Mouse (Mus musculus) A20 (cell line): ENCODE results near the gene Trim38.
A peak's percentile ranks its signal among the peaks of the same experiment; 100 is the strongest.

Experiments used
- DNase-seq: peaks from one replicate; pipeline ENCODE4 v3.0.0-alpha.2; 2011; ENCODE audit warnings: low read depth, low spot score

The Trim38 gene

DNA sequence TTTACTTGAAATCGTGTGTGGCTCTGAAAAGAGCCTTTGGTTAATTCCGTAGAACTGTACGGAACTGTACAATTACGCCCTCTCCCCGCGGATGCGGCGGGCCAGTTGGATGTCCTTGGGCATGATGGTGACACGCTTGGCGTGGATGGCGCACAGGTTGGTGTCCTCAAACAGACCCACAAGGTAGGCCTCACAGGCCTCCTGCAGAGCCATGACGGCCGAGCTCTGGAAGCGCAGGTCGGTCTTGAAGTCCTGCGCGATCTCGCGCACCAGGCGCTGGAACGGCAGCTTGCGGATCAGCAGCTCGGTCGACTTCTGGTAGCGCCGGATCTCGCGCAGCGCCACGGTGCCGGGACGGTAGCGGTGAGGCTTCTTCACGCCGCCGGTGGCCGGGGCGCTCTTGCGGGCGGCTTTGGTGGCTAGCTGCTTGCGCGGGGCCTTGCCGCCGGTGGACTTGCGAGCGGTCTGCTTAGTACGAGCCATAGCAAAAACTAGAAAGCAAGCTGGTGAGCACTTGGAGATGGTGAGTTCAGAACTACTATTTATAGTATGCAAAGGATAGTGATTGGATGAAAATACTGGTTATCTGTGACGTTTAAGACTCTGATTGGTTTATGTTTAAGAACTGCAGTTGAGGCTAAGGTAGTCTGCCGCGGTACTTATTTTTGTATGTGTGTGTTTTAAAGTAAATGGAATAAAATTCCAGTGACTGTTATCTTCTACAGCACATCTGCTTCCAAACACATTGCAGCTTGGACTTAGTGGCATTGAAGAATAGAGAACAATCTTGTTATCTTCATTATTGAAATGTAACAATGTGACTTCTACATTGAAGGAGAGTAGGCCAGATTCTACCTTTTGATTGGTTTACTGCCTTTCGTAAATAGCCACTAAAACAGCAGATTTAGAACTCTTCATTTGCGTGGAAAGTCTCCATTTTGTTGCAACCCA lies 7.6 kb upstream of the Trim38 start, which contains the start of gene Hist1h3a:
Gene Hist1h3a (minus strand): TSS at position 516 of the 951 bp plus-strand sequence.
- DNase-seq = peak; percentile 95

DNA sequence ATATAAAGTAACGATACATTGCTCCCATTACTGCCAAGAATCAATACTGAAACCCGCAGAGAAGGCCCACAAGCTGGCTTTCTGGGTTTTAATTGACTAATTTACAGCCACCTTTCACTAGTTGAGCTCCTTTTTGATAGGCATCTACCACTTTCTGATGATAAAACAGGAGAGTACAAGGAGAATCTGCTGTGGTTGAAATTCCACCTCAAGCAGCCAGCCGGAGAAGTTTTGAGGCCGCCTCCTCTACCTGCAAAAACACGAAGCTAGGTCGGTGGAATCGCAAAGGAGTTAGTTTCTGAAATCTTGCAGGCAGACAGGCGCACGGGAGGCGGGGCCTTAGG lies 6.5 kb upstream of the Trim38 start:
- no peak for DNase-seq

DNA sequence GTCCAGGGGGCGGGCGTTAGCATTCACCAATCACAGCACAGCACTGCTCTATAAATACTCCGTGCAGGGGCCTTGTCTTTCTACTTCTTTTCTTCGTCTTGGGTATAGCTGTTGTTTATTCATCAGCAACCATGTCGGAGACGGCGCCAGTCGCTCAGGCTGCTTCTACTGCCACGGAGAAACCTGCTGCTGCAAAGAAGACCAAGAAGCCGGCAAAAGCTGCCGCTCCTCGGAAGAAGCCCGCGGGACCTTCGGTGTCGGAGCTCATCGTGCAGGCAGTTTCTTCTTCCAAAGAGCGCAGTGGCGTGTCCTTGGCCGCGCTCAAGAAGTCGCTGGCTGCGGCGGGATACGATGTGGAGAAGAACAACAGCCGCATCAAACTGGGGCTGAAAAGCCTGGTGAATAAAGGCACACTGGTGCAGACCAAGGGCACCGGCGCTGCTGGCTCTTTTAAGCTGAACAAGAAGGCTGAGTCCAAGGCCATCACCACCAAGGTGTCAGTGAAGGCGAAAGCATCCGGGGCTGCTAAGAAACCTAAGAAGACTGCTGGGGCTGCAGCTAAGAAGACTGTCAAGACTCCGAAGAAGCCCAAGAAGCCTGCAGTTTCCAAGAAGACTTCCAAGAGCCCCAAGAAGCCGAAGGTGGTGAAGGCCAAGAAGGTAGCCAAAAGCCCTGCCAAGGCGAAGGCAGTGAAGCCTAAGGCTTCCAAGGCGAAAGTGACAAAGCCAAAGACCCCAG lies 6.0 kb upstream of the Trim38 start, which contains the start of gene Hist1h1a:
Gene Hist1h1a (plus strand): TSS at position 81 of the 738 bp plus-strand sequence.
- DNase-seq = peak; percentile 91

DNA sequence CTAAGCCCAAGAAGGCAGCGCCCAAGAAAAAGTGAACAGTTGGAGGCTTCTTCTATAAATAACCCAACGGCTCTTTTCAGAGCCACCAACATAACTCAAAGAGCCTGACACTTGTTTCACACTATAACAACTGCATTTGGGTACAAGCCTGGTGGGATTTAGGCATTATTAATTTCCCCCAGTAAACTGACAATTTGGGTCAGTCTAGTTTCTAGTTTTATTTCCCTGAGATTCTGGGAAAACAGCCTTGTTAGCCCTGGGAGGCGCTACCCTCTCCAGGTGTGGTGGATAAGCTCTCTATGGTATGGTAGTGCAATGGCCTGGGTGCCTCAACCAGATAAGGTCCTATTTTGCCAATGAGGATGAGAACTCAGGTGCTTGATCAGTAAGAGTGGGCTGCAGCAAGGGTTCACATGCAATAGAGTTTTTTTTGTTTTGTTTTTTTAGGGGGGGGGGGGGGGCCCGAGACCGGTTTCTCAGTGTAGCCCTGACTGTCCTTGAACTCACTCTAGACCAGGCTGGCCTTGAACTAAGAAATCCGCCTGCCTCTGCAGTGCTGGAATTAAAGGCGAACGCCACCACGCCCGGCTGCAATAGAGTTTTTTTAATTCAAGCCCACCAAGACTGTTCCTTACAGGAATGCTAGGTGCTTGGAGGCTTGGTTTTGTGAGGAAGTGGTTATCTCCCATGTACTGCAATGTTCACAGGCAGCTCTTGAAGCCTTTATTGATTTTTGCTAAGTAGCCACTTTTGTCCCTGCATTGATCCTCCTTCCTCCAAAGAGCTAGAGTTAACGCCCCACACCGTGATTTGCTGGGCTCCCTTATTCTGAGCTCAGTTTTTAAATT lies 5.2 kb upstream of the Trim38 start:
- DNase-seq = peak; percentile 25

DNA sequence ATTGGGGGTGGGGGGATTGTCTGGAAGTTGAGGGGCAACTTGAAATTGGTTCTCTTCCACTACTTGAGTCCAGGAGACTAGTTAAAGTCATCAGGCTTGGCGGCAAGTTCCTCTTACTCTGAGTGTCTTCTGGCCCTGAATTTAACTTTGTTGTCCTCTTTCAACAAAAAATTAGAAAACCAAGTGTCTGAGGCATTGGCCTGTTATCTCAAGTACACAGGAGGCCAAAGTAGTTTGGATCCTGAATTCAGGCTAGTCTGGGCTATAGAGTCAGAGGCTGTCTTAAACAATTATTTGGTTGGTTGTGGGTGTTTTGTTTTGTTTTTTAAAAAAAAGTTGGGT lies 4.6 kb upstream of the Trim38 start:
- DNase-seq = no peak

DNA sequence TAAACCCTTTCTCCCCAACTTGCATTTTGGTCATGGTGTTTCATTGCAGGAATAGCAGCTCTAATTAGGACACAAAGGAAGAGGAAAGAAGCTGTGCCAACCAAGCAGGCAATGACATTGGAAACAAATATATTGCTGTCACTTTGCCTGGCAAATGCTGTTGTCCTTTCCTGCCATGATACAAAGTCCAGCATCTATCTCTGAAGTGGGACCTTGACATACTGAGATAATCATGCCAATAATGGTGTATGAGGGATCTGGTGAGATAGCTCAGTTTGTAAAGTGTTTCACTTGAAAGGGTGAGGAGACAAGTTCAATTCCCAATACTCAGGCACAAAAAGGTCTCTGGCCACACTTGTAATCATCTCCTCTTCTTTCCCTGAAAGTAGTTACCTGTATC lies 2.9 kb upstream of the Trim38 start:
- no peak for DNase-seq

DNA sequence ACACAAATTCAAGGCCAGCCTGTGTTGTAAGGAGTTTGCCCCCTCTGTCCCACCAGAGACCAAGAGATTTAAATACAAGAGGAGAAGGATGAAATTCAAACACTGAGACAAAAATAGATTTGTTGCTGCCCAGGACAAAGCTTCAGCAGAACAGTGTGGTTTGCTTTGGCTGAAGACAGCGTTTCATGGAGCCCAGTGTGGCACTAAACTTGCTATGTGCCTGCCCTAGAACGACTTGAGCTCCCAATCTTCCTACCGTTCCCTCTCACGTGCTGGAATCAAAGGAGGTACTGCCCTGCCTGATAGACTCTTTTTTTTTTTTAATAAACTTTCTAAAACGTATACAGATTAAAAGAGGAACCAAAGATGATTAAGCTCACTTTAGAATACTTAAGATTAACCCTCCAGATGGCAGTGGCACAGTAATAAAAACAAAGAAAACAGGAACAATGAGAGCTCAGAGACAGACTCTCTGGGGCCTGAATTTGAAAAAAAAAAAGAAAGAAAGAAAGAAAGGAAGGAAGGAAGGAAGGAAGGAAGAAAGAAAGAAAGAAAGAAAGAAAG lies 797 bp upstream of the Trim38 start:
- DNase-seq = peak; percentile 55

DNA sequence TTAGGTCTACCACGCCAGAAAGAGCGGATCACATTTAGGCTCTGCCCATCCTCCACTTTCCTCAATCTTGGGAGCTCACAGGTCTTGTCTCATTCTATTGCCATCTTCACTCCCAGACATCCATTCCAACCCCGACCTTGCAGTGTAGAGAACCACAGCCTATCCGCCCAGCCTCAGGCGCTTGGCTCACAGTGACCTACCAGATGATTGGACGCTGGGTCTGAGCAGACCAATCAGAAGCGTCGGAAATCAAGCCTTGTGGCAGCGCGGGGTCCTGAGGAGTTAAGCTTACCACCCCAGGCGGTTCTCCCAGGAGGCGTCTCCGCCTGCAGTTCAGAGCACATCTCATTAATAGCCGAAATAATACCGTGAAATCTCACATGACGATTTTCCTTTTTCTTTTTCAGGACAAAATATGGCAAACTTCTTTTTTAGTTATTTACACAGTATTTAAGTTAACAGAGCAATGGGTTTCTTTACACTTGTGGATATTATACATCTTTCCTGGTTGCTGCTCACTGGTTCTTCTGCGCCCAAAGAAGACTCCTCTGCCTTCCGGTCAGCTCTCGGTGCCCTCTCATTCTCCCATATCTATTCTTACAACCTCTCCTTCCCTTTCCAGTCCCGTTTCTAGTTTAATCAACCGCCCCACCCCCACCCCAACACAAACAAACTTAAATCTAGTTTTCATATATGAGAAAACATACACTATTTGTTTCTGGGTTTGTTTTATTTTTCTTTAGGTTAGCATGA lies 3.0 kb downstream of the Trim38 start:
- DNase-seq = no peak

DNA sequence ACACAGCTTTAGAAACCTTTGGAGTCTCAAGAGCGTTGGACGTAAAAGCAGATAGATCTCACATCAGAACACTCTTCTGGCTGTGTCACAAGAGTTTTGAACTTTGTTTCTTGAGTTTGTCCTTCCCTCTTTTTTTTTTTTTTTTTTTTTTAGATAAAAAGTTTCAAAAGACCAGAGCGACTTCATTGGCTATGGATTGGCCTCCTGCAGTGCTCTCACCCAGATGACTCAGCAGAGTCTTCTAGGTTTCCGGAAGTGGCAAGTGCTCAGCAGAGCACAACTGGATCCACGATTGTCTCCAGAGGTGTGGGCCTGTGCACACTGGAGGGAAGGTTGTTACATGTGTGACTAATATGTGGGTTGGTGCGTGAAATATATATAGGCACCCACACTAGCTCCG lies 8.6 kb downstream of the Trim38 start:
- DNase-seq = no peak

DNA sequence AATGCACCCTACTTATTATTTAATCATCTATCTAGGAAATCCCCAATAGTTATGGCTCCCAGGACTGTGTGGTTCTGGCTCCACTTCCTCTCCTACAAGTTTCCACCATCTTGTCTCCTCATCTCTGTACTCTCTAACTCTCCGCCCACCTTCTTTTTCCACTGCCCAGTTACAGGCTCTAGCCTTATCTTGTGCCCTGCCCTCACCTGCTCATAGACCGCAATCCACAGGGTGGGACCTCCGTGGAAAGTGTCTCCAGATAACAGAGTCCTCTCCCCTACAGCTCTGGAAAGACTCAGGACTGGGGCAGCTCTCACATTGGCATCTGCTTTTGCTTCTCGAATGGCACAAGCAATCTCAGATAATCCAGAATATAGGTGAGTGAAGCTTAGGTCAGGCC lies 9.3 kb downstream of the Trim38 start:
- no peak for DNase-seq

DNA sequence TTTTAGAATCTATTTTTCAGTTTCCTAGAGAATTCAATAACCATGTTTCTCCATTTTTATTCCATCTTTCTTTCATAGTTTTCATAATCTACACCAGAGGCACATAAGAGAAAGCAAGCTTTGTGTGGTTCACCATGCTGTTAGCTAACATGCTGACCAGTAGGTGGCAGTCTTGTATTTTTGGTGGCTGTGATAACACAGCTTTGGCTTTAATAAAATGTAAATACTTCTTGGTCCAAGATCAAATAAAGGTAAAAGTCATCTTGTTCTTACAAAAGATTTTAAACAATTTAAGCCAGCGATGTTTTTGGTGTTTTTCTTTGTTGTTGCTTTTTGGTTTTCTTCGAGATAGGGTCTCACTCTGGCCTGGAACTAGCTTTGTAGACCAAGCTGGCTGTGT lies 22.8 kb downstream of the Trim38 start:
- DNase-seq = peak; percentile 65

DNA sequence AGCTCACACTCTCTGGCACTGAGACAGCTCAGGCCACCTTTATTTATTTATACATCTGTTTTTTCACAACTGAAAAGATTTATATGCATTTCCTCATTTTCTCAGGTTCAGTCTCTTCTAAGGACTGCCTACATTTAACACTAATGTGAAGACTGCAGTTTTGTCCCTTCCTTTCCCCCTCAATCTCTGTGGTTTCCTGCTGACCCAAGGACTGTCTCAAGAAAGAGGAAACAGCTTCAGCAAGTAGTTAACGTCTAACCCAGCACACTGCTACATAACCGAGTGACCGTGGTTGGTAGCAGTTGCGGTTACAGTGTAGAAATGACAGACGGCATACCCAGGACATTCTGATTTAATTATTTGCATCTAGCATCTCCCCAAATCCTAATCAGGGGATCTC lies 29.7 kb downstream of the Trim38 start:
- peak; percentile 70 for DNase-seq

DNA sequence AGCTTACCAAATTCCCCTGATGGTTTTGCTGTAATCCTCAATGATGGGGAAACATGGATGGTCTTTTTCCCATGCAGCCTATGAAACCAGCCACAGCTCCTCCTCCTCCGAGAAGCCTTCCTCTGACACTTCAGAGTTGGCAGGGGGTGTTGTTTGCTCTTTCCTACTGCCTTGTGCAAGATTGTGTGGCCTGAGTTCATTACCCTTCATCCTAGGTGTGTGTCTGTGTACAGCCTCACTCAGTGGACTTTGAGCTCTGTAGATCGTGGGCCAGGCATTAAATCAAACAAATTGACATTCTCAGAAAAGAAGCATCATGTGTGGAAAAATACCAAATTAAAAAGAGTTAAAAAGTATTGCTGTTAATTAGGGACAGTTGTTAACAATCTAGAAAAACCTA lies 34.8 kb downstream of the Trim38 start:
- no peak for DNase-seq

DNA sequence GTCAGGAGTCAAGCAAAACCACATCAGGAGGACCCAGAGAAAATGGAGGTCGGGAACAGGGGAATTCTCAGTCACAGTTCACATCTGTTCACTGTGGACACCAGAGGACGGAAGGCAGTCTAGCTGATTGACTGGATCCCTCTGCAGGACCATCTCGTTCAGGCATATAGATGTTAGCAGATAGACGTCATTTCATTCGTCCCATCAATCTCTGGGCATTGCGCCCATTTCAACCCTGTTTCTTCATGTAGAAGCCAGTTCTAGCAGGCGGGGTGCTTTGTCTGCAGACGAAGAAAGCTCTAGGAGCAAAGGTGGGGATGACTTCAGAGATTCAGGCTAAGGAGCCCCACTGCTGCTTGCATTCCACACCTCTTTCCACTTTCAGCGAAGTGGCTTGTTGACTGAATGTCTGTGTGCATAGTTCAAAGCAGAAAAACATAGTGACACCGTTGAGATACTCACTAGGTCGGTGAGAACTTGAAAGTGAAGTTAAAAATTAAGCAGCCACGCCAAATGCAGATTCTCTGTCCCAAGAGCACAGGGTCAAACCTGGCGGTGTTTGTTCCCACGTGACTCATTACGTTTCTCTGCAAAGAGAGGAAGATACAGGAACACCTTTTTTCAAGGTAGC lies 36.8 kb downstream of the Trim38 start, which contains the start of gene Slc17a2:
Gene Slc17a2 (plus strand): TSS at position 572 of the 631 bp plus-strand sequence.
- DNase-seq = no peak

DNA sequence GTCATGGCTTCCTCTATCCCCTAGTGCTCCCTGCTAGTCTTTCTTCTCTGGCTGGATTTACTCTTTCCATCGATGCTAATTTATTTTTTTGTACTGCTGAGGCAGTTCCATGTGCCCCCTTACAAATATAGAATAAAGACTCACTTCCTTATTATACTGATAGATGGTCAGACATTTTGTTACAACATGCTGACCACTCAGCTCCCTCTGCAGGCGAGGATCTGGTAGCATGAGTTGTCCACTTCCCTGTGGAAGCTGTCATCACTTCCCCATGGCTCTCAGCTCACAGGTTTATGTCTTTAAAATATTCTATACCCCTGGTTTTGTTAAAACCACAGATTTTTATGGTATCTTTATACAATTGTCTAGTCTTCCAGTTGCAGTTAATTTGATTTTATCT lies 46.4 kb downstream of the Trim38 start:
- peak; percentile 34 for DNase-seq

DNA sequence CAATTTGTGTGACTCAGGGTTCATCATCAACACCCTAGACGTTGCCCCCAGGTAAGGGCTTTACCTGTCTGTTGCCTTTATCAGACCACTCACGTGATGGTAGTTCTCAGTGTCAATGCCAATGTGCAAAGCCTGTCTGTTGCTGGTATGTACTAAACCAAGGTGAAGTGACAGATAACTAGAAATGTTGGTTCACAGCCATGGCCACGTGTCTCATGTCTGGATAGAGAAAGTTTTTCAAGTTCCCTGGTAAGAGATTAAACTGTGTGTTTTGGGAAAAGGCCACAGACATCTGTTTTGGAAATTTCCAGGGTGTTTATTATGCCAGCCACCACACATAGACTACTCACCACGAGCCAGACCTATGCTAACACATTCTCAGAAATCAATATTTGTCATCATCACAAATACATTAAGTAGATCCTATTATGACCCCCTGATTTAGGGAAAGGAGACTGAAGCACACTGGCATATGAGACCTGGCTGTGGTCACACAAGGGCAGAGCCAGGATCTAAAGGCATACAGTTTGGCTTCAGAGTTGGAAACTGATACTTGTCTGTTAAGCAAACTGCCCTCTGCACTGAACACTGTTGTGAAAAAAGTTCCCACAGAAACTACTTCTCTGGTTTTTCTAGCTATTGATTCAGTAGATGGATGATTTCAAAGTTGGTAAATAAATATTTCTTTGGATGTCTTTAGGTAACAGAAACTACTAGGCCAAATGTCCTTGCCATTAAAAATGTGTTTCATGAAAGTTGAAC lies 50.6 kb downstream of the Trim38 start:
- no peak for DNase-seq

DNA sequence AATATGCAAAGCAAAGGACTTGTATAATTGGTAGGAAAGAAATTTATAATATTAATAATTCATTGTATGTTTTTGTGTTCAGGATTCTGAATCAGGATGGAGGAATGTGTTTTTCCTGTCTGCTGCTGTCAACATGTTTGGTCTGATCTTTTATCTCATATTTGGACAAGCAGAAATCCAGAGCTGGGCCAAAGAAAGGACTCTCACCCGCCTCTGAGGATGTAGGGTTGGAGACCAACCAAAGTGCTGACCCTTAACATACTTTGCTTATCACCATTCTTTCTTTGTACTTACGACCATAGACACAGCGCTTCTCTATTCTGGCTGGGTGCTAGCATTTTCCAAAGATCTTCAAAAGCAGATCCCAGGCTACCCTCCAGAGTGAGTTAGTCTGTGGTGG lies 52.5 kb downstream of the Trim38 start:
- DNase-seq = no peak

DNA sequence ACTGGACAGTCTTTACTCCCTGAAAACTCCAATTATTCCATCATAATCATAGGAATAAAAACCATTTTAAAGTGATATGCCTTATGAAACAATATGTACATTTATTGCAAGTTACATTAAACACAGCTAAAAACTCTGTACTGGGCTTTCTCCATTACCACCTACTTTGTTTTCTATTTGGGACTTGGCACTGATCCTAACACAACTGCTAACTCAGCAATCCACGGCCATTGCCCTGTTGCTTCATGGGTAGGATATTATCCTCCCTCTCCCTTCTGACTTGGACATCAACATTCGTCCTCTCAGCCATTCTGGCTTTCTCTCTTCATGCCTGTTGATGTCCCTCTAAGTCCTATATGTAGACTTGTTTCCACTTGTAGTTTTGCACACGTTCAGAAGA lies 56.9 kb downstream of the Trim38 start:
- DNase-seq = no peak

DNA sequence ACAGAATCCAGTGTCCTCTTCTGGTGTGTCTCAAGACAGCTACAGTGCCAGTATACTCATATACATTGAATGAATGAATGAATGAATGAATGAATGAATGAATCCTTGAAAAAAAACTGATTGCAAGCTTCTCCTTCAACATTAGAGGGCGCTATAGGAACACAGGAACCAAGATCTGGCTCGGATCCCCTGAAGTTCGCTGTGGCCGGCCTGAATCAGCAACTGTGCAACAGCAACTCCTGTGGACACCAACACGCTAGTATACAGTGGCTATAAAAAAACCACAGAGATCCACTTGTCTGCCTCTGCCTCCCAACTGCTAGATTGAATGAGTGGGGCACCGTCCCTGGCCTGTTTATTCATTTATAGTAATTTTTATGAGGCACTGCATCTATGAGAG lies 63.3 kb downstream of the Trim38 start:
- DNase-seq = peak; percentile 54

DNA sequence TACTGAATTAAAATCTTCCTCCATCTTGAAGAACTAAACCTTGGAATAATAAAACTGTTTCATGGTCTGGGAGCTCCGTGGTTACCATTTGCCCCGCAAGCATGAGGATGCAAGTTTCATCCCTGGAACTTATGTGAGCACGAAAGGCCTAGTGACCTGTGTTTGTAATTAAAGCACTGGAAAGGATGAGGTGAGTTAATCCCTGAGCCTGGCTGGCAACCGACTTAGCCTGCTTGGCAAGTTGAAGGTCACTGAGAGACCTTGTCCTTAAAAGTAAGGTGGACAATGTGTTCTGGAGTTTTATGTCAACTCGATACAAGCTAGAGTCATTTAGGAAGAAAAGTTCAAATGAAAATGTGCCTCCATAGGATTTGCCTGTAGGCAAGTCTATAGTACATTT lies 65.1 kb downstream of the Trim38 start:
- DNase-seq = no peak
